Mouse (Mus musculus): ENCODE measurements at regions not wholly inside any gene's neighbourhood (a gene's known extent, or its start where the extent isn't known, plus 50 kb on each side); places are given as distances from the start of the nearest gene placed in this dataset.

DNA sequence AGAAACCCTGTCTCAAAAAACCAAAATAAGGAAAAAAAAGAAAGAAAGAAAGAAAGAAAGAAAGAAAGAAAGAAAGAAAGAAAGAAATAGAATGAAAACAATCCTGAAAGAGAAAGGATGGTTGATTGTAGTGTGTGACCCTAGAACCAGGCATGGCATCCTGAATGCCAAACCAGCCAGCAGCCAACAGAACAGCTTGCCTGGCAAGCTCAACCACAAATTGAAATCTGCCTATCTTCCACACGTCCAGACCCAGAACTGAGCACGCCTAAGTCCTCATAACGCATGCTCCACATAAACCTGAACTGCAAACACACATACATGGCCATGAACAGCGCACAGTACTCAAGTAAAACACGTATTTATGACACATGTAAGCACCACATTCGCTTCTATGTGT is 247.9 kb downstream of the H2al1j start:
- TF ChIP-seq CTCF (conservative IDR thresholded peaks at IDR 0.05; ENCODE audit: low read length) (no peak), POU5F1 (IDR thresholded peaks at IDR 0.05; ENCODE audit: borderline replicate concordance, low read length) (no peak)
